Comparison of ENCODE assay signal across 29 mouse cellular contexts in genomic region chr2:180988948-180989347, GRCm38 (mm10). TPM values are rescaled to one million over a fixed set of nuclear protein-coding genes. Genes with fewer than 3 reads are reported as not detected.
"Had no signal": no experiment of that assay in that cellular context is flagged by ENCODE, and none has a peak within 500 bp of the region (broad histone marks: within the 10 kb centered on the region; RNA-seq: fewer than 3 reads in every experiment).

No protein-coding gene starts in this region.

- H3K4me1 ChIP-seq: limb, embryonic 12.5 days; limb, embryonic 15.5 days; liver, embryonic 12.5 days; liver, embryonic 13.5 days; liver, embryonic 15.5 days; lung, embryonic 15.5 days had no signal

- H3K9ac ChIP-seq: limb, embryonic 12.5 days; limb, embryonic 13.5 days; limb, embryonic 15.5 days; liver, embryonic 12.5 days; liver, embryonic 13.5 days; liver, embryonic 14.5 days; liver, embryonic 15.5 days; liver, postnatal 0 days; lung, embryonic 14.5 days; lung, embryonic 15.5 days; midbrain, embryonic 12.5 days; midbrain, embryonic 13.5 days had no signal

- H3K27me3 ChIP-seq: limb, embryonic 12.5 days; limb, embryonic 13.5 days; limb, embryonic 15.5 days; liver, embryonic 12.5 days; liver, embryonic 13.5 days; liver, embryonic 15.5 days; lung, embryonic 15.5 days; megakaryocyte, embryonic 14.5 days; midbrain, embryonic 12.5 days; midbrain, embryonic 13.5 days had no signal

- H3K9me3 ChIP-seq: limb, embryonic 10.5 days; limb, embryonic 12.5 days; limb, embryonic 13.5 days; limb, embryonic 15.5 days; liver, embryonic 12.5 days; liver, embryonic 13.5 days; liver, embryonic 15.5 days; lung, embryonic 15.5 days; megakaryocyte, embryonic 14.5 days; midbrain, embryonic 10.5 days; midbrain, embryonic 12.5 days; midbrain, embryonic 13.5 days had no signal

- H3K27ac ChIP-seq: left cerebral cortex, adult 2 months; limb, embryonic 10.5 days; limb, embryonic 12.5 days; limb, embryonic 13.5 days; limb, embryonic 15.5 days; liver, embryonic 12.5 days; liver, embryonic 13.5 days; liver, embryonic 14.5 days; liver, embryonic 15.5 days; lung, embryonic 15.5 days; macrophage; midbrain, embryonic 10.5 days; midbrain, embryonic 12.5 days; midbrain, embryonic 13.5 days had no signal

- H3K4me2 ChIP-seq: limb, embryonic 12.5 days; limb, embryonic 13.5 days; limb, embryonic 15.5 days; liver, embryonic 11.5 days; liver, embryonic 12.5 days; liver, embryonic 13.5 days; liver, embryonic 15.5 days; lung, embryonic 14.5 days; lung, embryonic 15.5 days; midbrain, embryonic 12.5 days; midbrain, embryonic 13.5 days had no signal

- ATAC-seq: liver, embryonic 12.5 days; liver, postnatal 0 days; lung, postnatal 0 days had no signal

- H3K36me3 ChIP-seq: limb, embryonic 10.5 days; liver, embryonic 12.5 days; liver, embryonic 13.5 days; liver, embryonic 15.5 days; lung, embryonic 15.5 days; midbrain, embryonic 10.5 days had no signal

- DNase-seq: layer of hippocampus, postnatal 36 days; liver; liver, embryonic 13.5 days; liver, postnatal 0 days; lung, adult 18-20 months; lung, adult 2 months; lung, embryonic 14.5 days; lung, postnatal 14 days; lung, postnatal 36 days had no signal

- H3K4me3 ChIP-seq: left cerebral cortex, adult 2 months; limb, embryonic 10.5 days; limb, embryonic 12.5 days; limb, embryonic 13.5 days; limb, embryonic 15.5 days; liver, embryonic 12.5 days; liver, embryonic 13.5 days; liver, embryonic 15.5 days; lung, embryonic 15.5 days; megakaryocyte, embryonic 14.5 days; midbrain, embryonic 10.5 days; midbrain, embryonic 12.5 days; midbrain, embryonic 13.5 days had no signal

RNA-seq across cellular contexts. Expression of gene Nkain4, which starts 34.4 kb away (rescaled TPM):
- total RNA-seq: megakaryocyte progenitor cell, adult 5-6 weeks; megakaryocyte, adult 5-6 weeks; megakaryocyte-erythroid progenitor cell, adult 5-6 weeks; monocyte, adult 5-6 weeks had no signal
- polyA plus RNA-seq: macrophage had no signal

RNA-seq across cellular contexts. Expression of gene Chrna4, which starts 54.4 kb away (rescaled TPM):
- total RNA-seq: megakaryocyte progenitor cell, adult 5-6 weeks; megakaryocyte, adult 5-6 weeks; megakaryocyte-erythroid progenitor cell, adult 5-6 weeks; monocyte, adult 5-6 weeks had no signal
- polyA plus RNA-seq: lung, adult 2 months; macrophage had no signal
